Mouse (Mus musculus): Measurements from ENCODE around the gene Nup85.

DNA sequence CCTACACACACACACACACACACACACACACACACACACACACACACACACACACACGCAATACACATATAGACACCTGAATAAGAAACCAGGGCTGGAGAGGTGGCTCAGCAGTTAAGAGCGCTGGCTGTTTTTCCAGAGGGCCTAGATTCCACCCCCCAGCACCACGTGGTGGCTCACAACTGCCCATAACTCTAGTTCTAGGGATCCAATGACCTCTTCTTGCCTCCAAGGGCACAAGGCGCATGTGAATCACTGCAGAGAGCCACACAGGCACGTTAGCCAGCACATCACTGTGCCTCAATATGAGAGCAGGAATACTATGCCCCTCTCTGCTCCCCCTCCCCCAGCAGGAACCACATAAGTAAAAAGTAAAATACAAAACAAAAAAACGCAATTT lies 52.7 kb downstream of the Nup85 start:
- TF ChIP-seq CTCF (IDR thresholded peaks at IDR 0.05; ENCODE audit: borderline replicate concordance, insufficient read depth, low read depth, low read length) (no peak), POLR2A (IDR thresholded peaks at IDR 0.05; ENCODE audit: borderline replicate concordance, insufficient read depth, low read length) (no peak)

Data from cerebellum, adult 2 months (tissue).